Mouse (Mus musculus): ENCODE results near the gene Olfr707. TPM values are rescaled to one million over a fixed set of nuclear protein-coding genes. Genes with fewer than 3 reads are reported as not detected.

Olfr707 gene
- polyA plus RNA-seq, 1 experiment from 2014 or later = not detected

Other genes with a start within 250 kb of the Olfr707 start
- not detected in 2 replicates for gene Olfr693, start 220.7 kb downstream of the Olfr707 start, polyA plus RNA-seq (2015; fragmentation: Nextera tagmentation; extraction: Ambion mirVana)
- not detected in 2 replicates for gene Olfr694, start 209.4 kb downstream of the Olfr707 start, polyA plus RNA-seq (2015; fragmentation: Nextera tagmentation; extraction: Ambion mirVana)
- not detected in 2 replicates for gene Olfr695, start 184.8 kb downstream of the Olfr707 start, polyA plus RNA-seq (2015; fragmentation: Nextera tagmentation; extraction: Ambion mirVana)
- gene Olfr697, start 158.8 kb downstream of the Olfr707 start, polyA plus RNA-seq (2015; fragmentation: Nextera tagmentation; extraction: Ambion mirVana) = not detected in 2 replicates
- gene Olfr698, start 145.8 kb downstream of the Olfr707 start, polyA plus RNA-seq (2015; fragmentation: Nextera tagmentation; extraction: Ambion mirVana) = not detected in 2 replicates
- not detected in 2 replicates for gene Olfr699, start 108.0 kb downstream of the Olfr707 start, polyA plus RNA-seq (2015; fragmentation: Nextera tagmentation; extraction: Ambion mirVana)
- gene Olfr700, start 92.4 kb downstream of the Olfr707 start, polyA plus RNA-seq (2015; fragmentation: Nextera tagmentation; extraction: Ambion mirVana) = not detected in 2 replicates
- not detected in 2 replicates for gene Olfr701, start 87.1 kb downstream of the Olfr707 start, polyA plus RNA-seq (2015; fragmentation: Nextera tagmentation; extraction: Ambion mirVana)
- not detected in 2 replicates for gene Olfr702, start 67.3 kb downstream of the Olfr707 start, polyA plus RNA-seq (2015; fragmentation: Nextera tagmentation; extraction: Ambion mirVana)
- gene Olfr703, start 57.9 kb downstream of the Olfr707 start, polyA plus RNA-seq (2015; fragmentation: Nextera tagmentation; extraction: Ambion mirVana) = not detected in 2 replicates
- not detected in 2 replicates for gene Olfr704, start 38.1 kb downstream of the Olfr707 start, polyA plus RNA-seq (2015; fragmentation: Nextera tagmentation; extraction: Ambion mirVana)
- not detected in 2 replicates for gene Olfr705, start 24.4 kb downstream of the Olfr707 start, polyA plus RNA-seq (2015; fragmentation: Nextera tagmentation; extraction: Ambion mirVana)
- not detected in 2 replicates for gene Olfr706, start 13.1 kb downstream of the Olfr707 start, polyA plus RNA-seq (2015; fragmentation: Nextera tagmentation; extraction: Ambion mirVana)
- gene Olfr1532-ps1, start 6.8 kb upstream of the Olfr707 start, polyA plus RNA-seq (2015; fragmentation: Nextera tagmentation; extraction: Ambion mirVana) = not detected in 2 replicates
- not detected in 2 replicates for gene Olfr709-ps1, start 31.0 kb upstream of the Olfr707 start, polyA plus RNA-seq (2015; fragmentation: Nextera tagmentation; extraction: Ambion mirVana)
- not detected in 2 replicates for gene Olfr710, start 47.1 kb upstream of the Olfr707 start, polyA plus RNA-seq (2015; fragmentation: Nextera tagmentation; extraction: Ambion mirVana)
- not detected in 2 replicates for gene Olfr6, start 62.7 kb upstream of the Olfr707 start, polyA plus RNA-seq (2015; fragmentation: Nextera tagmentation; extraction: Ambion mirVana)
- gene Olfr711, start 74.2 kb upstream of the Olfr707 start, polyA plus RNA-seq (2015; fragmentation: Nextera tagmentation; extraction: Ambion mirVana) = not detected in 2 replicates
- not detected in 2 replicates for gene Olfr2, start 104.8 kb upstream of the Olfr707 start, polyA plus RNA-seq (2015; fragmentation: Nextera tagmentation; extraction: Ambion mirVana)
- gene Olfr713, start 129.9 kb upstream of the Olfr707 start, polyA plus RNA-seq (2015; fragmentation: Nextera tagmentation; extraction: Ambion mirVana) = not detected in 2 replicates
- not detected in 2 replicates for gene Olfr714, start 169.7 kb upstream of the Olfr707 start, polyA plus RNA-seq (2015; fragmentation: Nextera tagmentation; extraction: Ambion mirVana)
- not detected in 2 replicates for gene Olfr17, start 192.0 kb upstream of the Olfr707 start, polyA plus RNA-seq (2015; fragmentation: Nextera tagmentation; extraction: Ambion mirVana)
- gene Olfr715b, start 209.1 kb upstream of the Olfr707 start, polyA plus RNA-seq (2015; fragmentation: Nextera tagmentation; extraction: Ambion mirVana) = not detected in 2 replicates
- gene Olfr715, start 229.8 kb upstream of the Olfr707 start, polyA plus RNA-seq (2015; fragmentation: Nextera tagmentation; extraction: Ambion mirVana) = not detected in 2 replicates
- gene Olfr716, start 237.1 kb upstream of the Olfr707 start, polyA plus RNA-seq (2015; fragmentation: Nextera tagmentation; extraction: Ambion mirVana) = not detected in 2 replicates